21 mouse cellular contexts compared by ENCODE assay signal in genomic region chr2:9733243-9733642, GRCm38 (mm10).
"Had no signal": no experiment of that assay in that cellular context is flagged by ENCODE, and none has a peak within 500 bp of the region (broad histone marks: within the 10 kb centered on the region; RNA-seq: fewer than 3 reads in every experiment).

No protein-coding gene starts in this region.

- DNase-seq: gastrocnemius, postnatal 14 days; gastrocnemius, postnatal 36 days; heart, adult 11 months; heart, adult 2 months; heart, postnatal 14 days; heart, postnatal 36 days; kidney, adult 11 months; kidney, adult 2 months; kidney, postnatal 10 days; kidney, postnatal 36 days; layer of hippocampus, adult 9-11 months; layer of hippocampus, postnatal 36 days; liver had no signal

- H3K4me2 ChIP-seq: heart, embryonic 11.5 days; heart, embryonic 13.5 days; heart, embryonic 15.5 days; hindbrain, embryonic 13.5 days; hindbrain, embryonic 15.5 days; limb, embryonic 12.5 days; liver, embryonic 12.5 days had no signal

- H3K27me3 ChIP-seq: heart, embryonic 13.5 days; heart, embryonic 15.5 days; hindbrain, embryonic 13.5 days; hindbrain, embryonic 15.5 days; limb, embryonic 12.5 days; liver, embryonic 12.5 days had no signal

- H3K4me3 ChIP-seq: heart, adult 2 months; heart, embryonic 13.5 days; heart, embryonic 15.5 days; hindbrain, embryonic 13.5 days; hindbrain, embryonic 15.5 days; limb, embryonic 10.5 days; limb, embryonic 12.5 days; liver, embryonic 12.5 days had no signal

- H3K36me3 ChIP-seq: heart, embryonic 13.5 days; heart, embryonic 15.5 days; hindbrain, embryonic 13.5 days; hindbrain, embryonic 15.5 days; limb, embryonic 10.5 days; limb, embryonic 12.5 days; liver, embryonic 12.5 days had no signal
